In genomic region chr15:49335523-49336040, GRCm38 (mm10) we compare ENCODE assay signal across 19 mouse cellular contexts.
"Had no signal": no experiment of that assay in that cellular context is flagged by ENCODE, and none has a peak within 500 bp of the region (broad histone marks: within the 10 kb centered on the region; RNA-seq: fewer than 3 reads in every experiment).

No protein-coding gene starts in this region.

- H3K4me1 ChIP-seq: liver, embryonic 13.5 days; lung, embryonic 15.5 days; megakaryocyte, embryonic 14.5 days; midbrain, embryonic 10.5 days; midbrain, embryonic 13.5 days; neural tube, embryonic 13.5 days had no signal

- H3K9ac ChIP-seq: liver, embryonic 13.5 days; lung, embryonic 15.5 days; midbrain, embryonic 13.5 days; neural tube, embryonic 13.5 days had no signal

- H3K4me3 ChIP-seq: layer of hippocampus, adult 2 months; liver, embryonic 13.5 days; lung, embryonic 15.5 days; megakaryocyte, embryonic 14.5 days; midbrain, embryonic 10.5 days; midbrain, embryonic 13.5 days; myocyte; neural tube, embryonic 13.5 days had no signal

- H3K36me3 ChIP-seq: liver, embryonic 13.5 days; lung, embryonic 15.5 days; midbrain, embryonic 10.5 days; midbrain, embryonic 13.5 days; neural tube, embryonic 13.5 days had no signal

- H3K4me2 ChIP-seq: liver, embryonic 13.5 days; lung, embryonic 15.5 days; midbrain, embryonic 13.5 days; neural tube, embryonic 13.5 days had no signal

- DNase-seq: kidney, adult 18-20 months; kidney, adult 9 months; kidney, postnatal 14 days; layer of hippocampus, adult 9-11 months; liver, embryonic 13.5 days; lung, postnatal 10 days; lung, postnatal 36 days; retina, postnatal 1 day; right cerebral cortex, postnatal 25 days; spleen, adult 18-20 months; thymus, postnatal 25 days had no signal

- H3K9me3 ChIP-seq: liver, embryonic 13.5 days; lung, embryonic 15.5 days; midbrain, embryonic 10.5 days; neural tube, embryonic 13.5 days had no signal

- H3K27ac ChIP-seq: layer of hippocampus, adult 2 months; liver, embryonic 13.5 days; lung, embryonic 15.5 days; midbrain, embryonic 10.5 days; midbrain, embryonic 13.5 days; neural tube, embryonic 13.5 days had no signal

- H3K27me3 ChIP-seq: liver, embryonic 13.5 days; lung, embryonic 15.5 days; megakaryocyte, embryonic 14.5 days; midbrain, embryonic 13.5 days; neural tube, embryonic 13.5 days had no signal

- ATAC-seq: midbrain, embryonic 13.5 days; midbrain, embryonic 16.5 days had no signal
